Mouse (Mus musculus) cerebral cortex, adult 2 months (tissue): ENCODE data around the gene Ak9.

Source experiments
- WGBS: fragments of 180-500 bp; shearing (Covaris S2); methylation state at CpG from one replicate; pipeline ENCODE4 v1.1.7; 2018; 5-methylcytosine and 5-hydroxymethylcytosine counted together

The Ak9 gene

GRCm38 (mm10) chr10:41451656-41452055 is 147.9 kb downstream of the Ak9 start:
- WGBS = 96% methylated on average over 9 of the region's 9 CpGs

DNA sequence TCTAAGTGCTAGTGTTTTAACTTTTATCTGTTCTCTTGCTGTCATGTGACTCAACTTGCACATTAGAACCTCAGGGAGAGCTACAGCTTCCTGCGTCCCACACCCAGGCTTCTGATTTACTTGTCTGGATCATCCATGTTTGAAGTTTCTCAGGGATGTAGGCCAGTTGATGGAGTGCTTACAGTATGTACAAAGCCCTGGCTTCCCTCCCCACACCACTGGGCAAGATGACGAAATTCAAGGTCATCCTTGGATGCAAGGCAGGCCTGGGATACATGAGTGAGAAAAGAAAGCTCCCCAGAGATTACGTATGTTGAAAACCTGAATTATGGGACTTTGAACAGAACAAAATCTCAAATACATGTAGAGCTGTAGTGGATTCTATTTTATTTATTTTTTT is 149.0 kb downstream of the Ak9 start:
- 94% methylated on average over 3 of the region's 3 CpGs for WGBS

- WGBS = 86% methylated on average over 4 of the region's 4 CpGs
Observed at GRCm38 (mm10) chr10:41459990-41460389, 156.2 kb downstream of the Ak9 start.

GRCm38 (mm10) chr10:41460501-41460900 is 156.7 kb downstream of the Ak9 start:
- 41% methylated on average over 2 of the region's 2 CpGs for WGBS

GRCm38 (mm10) chr10:41461057-41461722 is 157.4 kb downstream of the Ak9 start:
- WGBS = 64% methylated on average over 3 of the region's 3 CpGs

DNA sequence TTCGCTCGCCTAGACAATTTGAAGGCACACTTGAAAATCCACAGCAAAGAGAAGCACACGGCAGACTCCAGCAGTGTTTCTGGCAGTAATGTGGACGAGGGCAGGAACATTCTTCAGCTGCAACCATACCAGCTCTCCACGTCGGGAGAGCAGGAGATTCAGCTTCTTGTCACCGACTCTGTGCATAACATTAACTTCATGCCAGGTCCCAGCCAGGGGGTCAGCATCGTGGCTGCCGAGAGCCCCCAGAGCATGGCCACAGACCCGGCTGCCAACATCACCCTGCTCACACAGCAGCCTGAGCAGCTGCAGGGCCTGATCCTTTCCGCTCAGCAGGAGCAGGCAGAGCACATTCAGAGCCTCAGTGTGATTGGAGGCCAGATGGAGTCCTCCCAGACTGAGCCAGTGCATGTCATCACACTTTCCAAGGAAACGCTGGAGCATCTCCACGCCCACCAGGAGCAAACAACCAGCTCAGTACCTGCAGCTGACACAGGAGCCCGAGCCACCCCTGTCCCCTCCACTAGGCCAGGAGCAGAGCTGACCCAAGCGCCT is 160.7 kb downstream of the Ak9 start:
- 59% methylated on average over 15 of the region's 15 CpGs for WGBS

GRCm38 (mm10) chr10:41467325-41467724 is 163.5 kb downstream of the Ak9 start:
- 76% methylated on average over 6 of the region's 6 CpGs for WGBS

- 77% methylated on average over 3 of the region's 3 CpGs for WGBS
Observed at GRCm38 (mm10) chr10:41470693-41471092, 166.9 kb downstream of the Ak9 start.

DNA sequence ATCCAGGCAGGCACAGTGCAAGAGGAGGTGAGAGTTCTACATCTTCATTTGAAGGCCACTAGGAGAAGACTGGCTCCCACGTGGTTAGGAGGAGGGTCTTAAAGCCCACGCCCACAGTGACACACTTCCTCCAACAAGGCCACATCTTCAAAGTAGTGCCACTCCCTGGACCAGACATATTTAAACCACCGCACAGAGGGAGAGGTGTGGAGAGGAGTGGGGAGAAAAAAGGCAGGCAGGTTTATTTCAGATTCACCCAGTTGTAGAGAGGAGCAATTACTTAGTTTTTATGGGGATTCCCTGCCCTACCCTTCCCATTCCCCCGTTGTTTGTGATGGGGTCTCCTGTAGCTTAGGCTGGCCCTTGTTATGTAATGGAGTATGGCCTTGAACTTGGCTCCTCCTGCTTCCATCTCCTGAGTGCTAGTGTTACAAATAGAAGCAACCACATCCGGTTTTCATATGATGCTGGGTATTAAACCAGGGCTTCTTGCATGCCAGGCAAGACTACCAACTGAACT is 169.2 kb downstream of the Ak9 start:
- 79% methylated on average over 5 of the region's 5 CpGs for WGBS

DNA sequence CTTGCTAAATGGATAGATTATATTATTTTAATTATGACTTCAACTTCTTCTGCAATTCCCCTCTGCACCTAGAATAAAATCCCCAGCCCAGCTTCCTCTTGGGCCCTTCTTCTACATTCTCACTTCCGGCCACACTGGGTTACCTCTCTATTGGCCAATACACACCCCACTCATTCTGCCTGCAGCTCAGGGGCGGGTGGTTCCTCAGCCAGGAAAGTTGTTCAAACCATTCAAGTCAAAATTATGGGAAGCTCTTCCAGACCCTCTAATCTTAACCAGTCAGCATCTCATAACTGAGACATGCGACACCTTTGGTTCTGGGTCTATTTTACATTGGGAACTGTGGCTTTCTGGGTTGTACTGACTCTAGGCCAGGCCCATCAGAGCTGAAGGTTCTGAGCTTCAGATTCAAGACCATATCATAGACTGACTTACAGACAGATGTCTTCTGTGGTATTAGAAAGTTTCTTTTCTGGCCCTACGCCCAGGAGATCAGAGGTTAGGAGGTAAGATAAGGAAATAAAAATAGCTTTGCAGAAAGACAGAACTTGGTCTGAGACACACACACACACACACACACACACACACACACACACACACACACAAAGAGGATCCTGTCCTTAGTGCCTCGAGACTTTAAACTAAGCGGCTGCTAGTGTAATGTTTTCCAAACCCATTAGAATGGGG is 170.1 kb downstream of the Ak9 start:
- 83% methylated on average over 6 of the region's 6 CpGs for WGBS

DNA sequence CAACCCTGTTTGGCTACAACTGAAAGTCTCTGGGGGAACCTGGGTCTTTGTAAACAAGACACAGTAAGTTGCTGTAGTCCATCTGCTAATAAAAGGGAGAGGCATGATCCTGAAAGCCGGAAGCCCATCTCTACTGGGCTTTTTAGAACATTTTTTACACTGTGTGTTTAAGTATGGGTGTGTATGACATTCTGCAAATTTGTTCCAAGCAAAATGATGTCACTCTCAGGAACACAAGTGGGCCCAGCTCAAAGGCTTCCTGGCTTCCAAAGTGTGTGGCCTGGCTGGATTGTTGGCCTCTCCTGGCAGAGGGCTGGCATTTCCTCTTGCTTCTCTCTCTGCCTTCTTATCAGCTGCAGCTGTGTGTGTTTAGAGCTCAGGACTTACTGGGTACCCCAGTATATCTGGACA is 171.2 kb downstream of the Ak9 start:
- 75% methylated on average over 1 of the region's 1 CpGs for WGBS

GRCm38 (mm10) chr10:41476171-41477017 is 172.6 kb downstream of the Ak9 start, which contains the start of gene Mical1:
TSS of gene Mical1 (plus strand) at chr10:41476314.
- WGBS = 2% methylated on average over 35 of the region's 35 CpGs

DNA sequence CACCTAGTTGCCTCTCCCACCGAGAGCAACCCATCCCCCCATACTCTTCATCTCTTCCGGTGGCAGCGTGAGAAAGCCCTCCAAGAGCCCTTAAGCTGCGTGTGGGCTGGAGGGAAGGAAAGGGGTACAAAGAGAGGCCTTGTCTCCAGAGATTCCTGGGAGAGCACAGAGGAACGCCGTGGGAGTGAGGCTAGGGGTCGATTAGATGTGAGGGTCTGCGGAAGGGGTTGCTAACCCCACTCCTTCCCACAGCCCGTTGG is 173.2 kb downstream of the Ak9 start:
- WGBS = 8% methylated on average over 9 of the region's 9 CpGs

DNA sequence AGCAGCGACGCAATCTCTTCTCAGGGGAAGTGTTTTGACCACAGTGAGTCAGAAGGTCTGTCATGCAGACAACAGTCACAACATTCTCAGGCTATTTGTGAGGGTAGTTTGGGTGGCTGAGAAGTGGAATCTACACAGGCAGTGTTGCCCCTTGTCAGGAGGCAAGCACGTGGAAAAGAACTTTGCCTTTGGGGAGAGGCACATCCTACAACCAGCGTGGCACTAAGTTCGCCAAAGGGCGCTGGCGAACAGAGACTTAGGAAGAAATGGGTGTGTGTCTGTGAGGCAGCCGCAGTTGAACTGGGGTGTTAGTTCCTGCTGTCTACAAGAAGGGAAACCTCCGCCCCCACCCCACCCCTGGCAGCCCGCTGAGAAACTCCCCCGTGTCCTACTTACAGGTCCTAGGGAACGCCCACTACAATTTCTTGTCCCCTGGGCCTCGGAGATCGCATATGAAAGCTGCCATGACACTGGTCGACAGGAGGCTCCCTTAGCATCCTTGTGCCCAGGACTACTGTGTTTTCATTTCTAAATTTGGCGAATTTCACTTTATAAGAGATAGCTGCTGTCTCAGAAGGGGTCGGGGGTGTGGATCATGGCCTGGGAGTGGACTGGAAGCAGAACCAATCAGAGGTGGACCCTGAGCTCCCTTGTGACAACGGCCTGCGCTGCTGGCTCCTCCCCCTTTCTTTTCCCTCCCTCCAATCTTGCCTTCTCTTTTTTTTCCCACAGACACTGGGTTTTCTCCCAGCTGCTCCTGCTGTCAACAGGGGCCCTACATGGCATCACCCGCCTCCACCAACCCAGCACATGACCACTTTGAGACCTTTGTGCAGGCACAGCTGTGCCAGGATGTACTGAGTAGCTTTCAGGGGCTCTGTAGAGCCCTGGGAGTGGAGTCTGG is 173.8 kb downstream of the Ak9 start:
- 13% methylated on average over 20 of the region's 20 CpGs for WGBS

- WGBS = 86% methylated on average over 3 of the region's 3 CpGs
Observed at GRCm38 (mm10) chr10:41479961-41480360, 176.2 kb downstream of the Ak9 start.

DNA sequence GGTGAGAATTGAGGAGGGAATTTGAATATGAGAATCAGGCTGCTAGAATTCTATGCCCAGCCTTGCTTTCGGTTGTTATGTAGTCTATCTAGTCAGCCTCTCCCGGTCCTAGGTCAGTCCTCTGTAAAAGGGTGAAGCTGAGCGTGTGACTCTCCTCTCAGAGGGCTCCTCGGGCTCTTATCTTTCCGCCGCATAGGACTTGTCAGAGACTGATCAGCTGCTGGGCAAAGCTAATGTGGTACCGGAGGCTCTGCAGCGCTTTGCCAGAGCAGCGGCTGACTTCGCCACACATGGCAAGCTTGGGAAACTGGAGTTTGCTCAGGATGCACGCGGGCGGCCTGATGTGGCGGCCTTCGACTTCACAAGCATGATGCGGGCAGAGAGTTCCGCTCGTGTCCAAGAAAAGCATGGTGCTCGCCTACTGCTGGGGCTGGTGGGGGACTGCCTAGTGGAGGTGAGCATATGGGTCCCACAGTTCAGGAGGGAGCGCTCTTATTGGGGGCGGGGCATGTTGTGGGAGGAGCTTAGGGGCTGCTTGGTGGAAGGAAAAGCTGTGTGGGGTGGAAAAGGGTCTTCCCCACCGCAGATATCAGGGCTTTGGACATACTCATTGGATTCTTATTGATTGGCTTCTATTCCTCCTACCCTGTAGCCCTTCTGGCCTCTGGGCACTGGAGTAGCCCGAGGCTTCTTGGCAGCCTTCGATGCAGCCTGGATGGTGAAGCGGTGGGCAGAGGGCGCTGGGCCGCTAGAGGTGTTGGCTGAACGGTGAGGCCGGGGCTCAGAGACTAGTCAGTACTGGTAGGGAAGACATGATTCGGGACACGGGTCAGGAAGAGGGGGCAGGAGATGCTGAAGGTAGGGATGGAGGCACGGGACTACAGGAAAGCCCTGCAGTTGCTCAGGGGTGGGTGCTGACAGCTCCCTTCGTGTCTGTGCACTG is 177.4 kb downstream of the Ak9 start:
- WGBS = 80% methylated on average over 33 of the region's 33 CpGs

DNA sequence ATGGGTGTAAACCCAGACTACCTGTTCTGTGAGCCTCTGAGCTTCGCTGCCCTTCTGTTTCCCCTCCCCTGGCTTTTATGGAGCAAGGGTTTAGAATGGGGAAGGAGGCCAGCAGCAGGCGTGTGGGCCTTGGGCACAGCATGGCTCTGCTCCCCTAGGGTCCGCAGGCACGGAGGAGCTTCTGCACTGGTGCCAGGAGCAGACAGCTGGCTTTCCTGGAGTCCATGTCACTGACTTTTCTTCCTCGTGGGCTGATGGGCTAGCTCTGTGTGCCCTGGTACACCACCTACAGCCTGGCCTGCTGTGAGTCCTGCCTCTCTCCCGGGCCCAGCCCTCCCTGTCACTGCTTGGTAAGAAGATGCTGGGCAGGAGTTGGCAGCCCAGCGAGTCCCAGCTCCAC is 178.7 kb downstream of the Ak9 start:
- 75% methylated on average over 7 of the region's 7 CpGs for WGBS
